Mouse (Mus musculus) ES-E14 (cell line): ENCODE measurements around the gene Nceh1. TPM values are rescaled to one million over a fixed set of nuclear protein-coding genes. Genes with fewer than 3 reads are reported as not detected.

Experiments
- DNase-seq: peaks from one replicate; pipeline ENCODE4 v3.0.0-alpha.2; 2013; ENCODE audit warnings: low read depth, low spot score
- H3K27ac ChIP-seq: 2 replicates; pipeline ENCODE4 v1.5.1; 2012; ENCODE audit warnings: low read depth, mild to moderate bottlenecking, low read length, moderate library complexity, mixed read lengths; ENCODE audit not compliant: poor library complexity, insufficient read depth, severe bottlenecking
- H3K36me3 ChIP-seq: 2 replicates; pipeline ENCODE4 v1.6.1; 2012; ENCODE audit warnings: mild to moderate bottlenecking, low read length, moderate library complexity, mixed read lengths; ENCODE audit not compliant: control insufficient read depth, poor library complexity, insufficient read depth, severe bottlenecking
- H3K4me1 ChIP-seq, 2 experiments: fragments of 150-350 bp in 1 of 2; sonication (generic) in 1 of 2; 2 replicates each; pipeline ENCODE4 v1.6.1; 2012; ENCODE audit warnings: low read length in 2 of 2, mild to moderate bottlenecking in 1 of 2, mixed read lengths in 1 of 2; ENCODE audit not compliant: control insufficient read depth in 2 of 2, insufficient read depth in 2 of 2, poor library complexity in 1 of 2
- H3K4me3 ChIP-seq, 2 experiments: fragments of 150-350 bp in 1 of 2; sonication (generic) in 1 of 2; 2 replicates each; pipeline ENCODE4 v1.5.1; 2012; ENCODE audit warnings: low read length in 2 of 2, low read depth in 1 of 2, mild to moderate bottlenecking in 1 of 2, mixed read lengths in 1 of 2; ENCODE audit not compliant: insufficient read depth in 1 of 2, poor library complexity in 1 of 2, severe bottlenecking in 1 of 2
- H3K9ac ChIP-seq: 2 replicates; pipeline ENCODE4 v1.6.1; 2012; ENCODE audit warnings: low read depth, mild to moderate bottlenecking, low read length, mixed read lengths; ENCODE audit not compliant: poor library complexity, insufficient read depth, severe bottlenecking
- H3K9me3 ChIP-seq: fragments of 150-350 bp; sonication (generic); 2 replicates; pipeline ENCODE4 v1.6.1; 2012; ENCODE audit warnings: low read depth, mild to moderate bottlenecking, low read length; ENCODE audit not compliant: control insufficient read depth, insufficient read depth
- CHD2 ChIP-seq: IDR thresholded peaks from 2 replicates; pipeline ENCODE4 v1.6.1; 2014; ENCODE audit warnings: mild to moderate bottlenecking, low read depth, low read length, inconsistent platforms
- HCFC1 ChIP-seq: IDR thresholded peaks from 2 replicates; pipeline ENCODE4 v1.6.1; 2012; ENCODE audit warnings: low read length, inconsistent platforms, borderline replicate concordance; ENCODE audit not compliant: insufficient read depth
- MAFK ChIP-seq: IDR thresholded peaks from 2 replicates; pipeline ENCODE4 v1.6.1; 2014; ENCODE audit warnings: mild to moderate bottlenecking, low read depth, low read length, inconsistent platforms; ENCODE audit not compliant: insufficient read depth
- ZC3H11A ChIP-seq: IDR thresholded peaks from 2 replicates; pipeline ENCODE4 v1.6.1; 2012; ENCODE audit warnings: low read depth, mild to moderate bottlenecking, inconsistent platforms, low read length, borderline replicate concordance
- ZNF384 ChIP-seq: IDR thresholded peaks from 2 replicates; pipeline ENCODE4 v1.6.1; 2012; ENCODE audit warnings: low read depth, low read length, inconsistent platforms
- in situ Hi-C, 2 experiments: fragments of 600-800 bp; cut with MboI; formaldehyde crosslinking; loops; one replicate each; pipeline ENCODE4 v1.15.1; 2025; ENCODE audit warnings: low sequenced_read_pairs in 2 of 2, inconsistent platforms in 1 of 2; ENCODE audit not compliant: unreplicated experiment in 2 of 2
- total RNA-seq: library from RNA; depleted of rRNA; stranded (reverse); fragments of 300-350 nt; gene quantifications from 2 replicates; pipeline ENCODE4 v1.2.3, GENCODE M21; 2012

Gene Nceh1
- total RNA-seq, 1 experiment, result 17.3 TPM

GRCm38 (mm10) chr3:27153191-27153671, 29.5 kb upstream of the Nceh1 start:
- in situ Hi-C loops, result no loop called here
- no peaks in the 10 kb centered on the region for H3K9me3 ChIP-seq
- peak overlapping the region; percentile 87 for H3K27ac ChIP-seq
- peak overlapping the region; percentile 76 to 92 for H3K4me3 ChIP-seq
- H3K4me1 ChIP-seq, result peaks cover 4 to 9% of the 10 kb centered on the region in 2 experiments; a peak in 1 of 4 replicates
- peak overlapping the region; percentile 97 for H3K9ac ChIP-seq
- no peak for DNase-seq
- TF ChIP-seq CHD2 (no peak), MAFK (no peak), HCFC1 (no peak), ZNF384 (no peak)
- H3K36me3 ChIP-seq, result peaks cover 2% of the 10 kb centered on the region

DNA sequence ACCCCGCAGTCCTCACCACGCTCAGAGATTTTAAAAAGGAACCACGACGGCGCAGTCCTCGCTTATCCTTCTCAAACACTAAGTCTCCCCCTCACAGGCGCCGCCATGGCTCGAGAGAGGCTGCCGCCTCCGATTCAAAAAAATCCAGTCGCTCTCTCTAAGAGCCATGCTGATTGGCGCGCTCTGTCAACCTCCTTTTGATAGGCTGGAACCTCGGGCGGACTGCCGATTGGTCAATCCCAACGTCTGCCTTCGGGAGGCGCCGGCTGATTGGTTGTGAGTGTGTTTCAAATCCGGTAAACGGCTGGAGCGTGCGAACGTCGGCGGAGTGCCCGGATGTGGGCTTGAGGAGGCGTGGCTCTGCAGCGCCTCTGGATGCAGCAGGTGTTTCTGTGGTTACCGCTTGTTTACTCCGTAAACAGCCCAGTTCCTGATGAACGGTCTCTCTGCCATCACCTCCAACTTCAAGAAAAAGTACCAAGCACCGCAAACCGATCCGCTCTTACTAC, 29.0 kb upstream of the Nceh1 start, which contains the start of gene Ect2:
TSS of gene Ect2 (minus strand) at position 178 of the 509 bp plus-strand sequence.
- H3K36me3 ChIP-seq, result peaks cover 2% of the 10 kb centered on the region
- H3K4me3 ChIP-seq, result peak within 1 kb of the TSS; percentile 76 to 92
- H3K4me1 ChIP-seq, result peaks cover 4 to 9% of the 10 kb centered on the region in 2 experiments; a peak in 1 of 4 replicates
- H3K9ac ChIP-seq, result peak within 1 kb of the TSS; percentile 97
- DNase-seq, result peak; percentile 98
- no peaks in the 10 kb centered on the region for H3K9me3 ChIP-seq
- peak within 1 kb of the TSS; percentile 99 for H3K27ac ChIP-seq
- no peak for TF ChIP-seq ZC3H11A
- peak; percentile 85 for TF ChIP-seq ZNF384
- peak; percentile 42; the same call in 1 of the 2 replicates for TF ChIP-seq HCFC1
- TF ChIP-seq CHD2, result peak; percentile 69
- TF ChIP-seq MAFK, result no peak
- in situ Hi-C loops, result no loop called here

- in situ Hi-C loops, result no loop called here
- TF ChIP-seq CHD2 (no peak), MAFK (no peak), ZNF384 (no peak)
- Histone ChIP-seq H3K4me1 (peaks cover 4 to 9% of the 10 kb centered on the region in 2 experiments; a peak in 1 of 4 replicates), H3K9me3 (no peaks in the 10 kb centered on the region), H3K4me3 (peak overlapping the region; percentile 35 to 45), H3K36me3 (peaks cover 2% of the 10 kb centered on the region), H3K9ac (peak overlapping the region; percentile 85), H3K27ac (peak overlapping the region; percentile 99)
- no peak for DNase-seq
These were observed 28.5 kb upstream of the Nceh1 start for GRCm38 (mm10) chr3:27154280-27154679.

- Histone ChIP-seq H3K4me1 (peaks cover 4 to 9% of the 10 kb centered on the region in 2 experiments; a peak in 1 of 4 replicates), H3K4me3 (peak overlapping the region; percentile 35 to 56), H3K27ac (peak overlapping the region; percentile 99), H3K9me3 (no peaks in the 10 kb centered on the region), H3K36me3 (peaks cover 1% of the 10 kb centered on the region), H3K9ac (peak overlapping the region; percentile 85)
- in situ Hi-C loops, result no loop called here
- TF ChIP-seq ZNF384 (peak; percentile 48; the same call in 1 of the 2 replicates), MAFK (peak; percentile 59), HCFC1 (peak; percentile 66; the same call in 1 of the 2 replicates), CHD2 (no peak; the same call in 1 of the 2 replicates)
- DNase-seq, result peak; percentile 83
These were observed 27.5 kb upstream of the Nceh1 start for GRCm38 (mm10) chr3:27155051-27155855.
